Mouse (Mus musculus) stomach, postnatal 0 days (tissue): ENCODE measurements around the gene Tnr.

ENCODE experiments used
- CTCF ChIP-seq: IDR thresholded peaks from 2 replicates; pipeline ENCODE4 v1.5.1; 2016; ENCODE audit warnings: antibody characterized with exemption, low read depth, mild to moderate bottlenecking, moderate library complexity
- EP300 ChIP-seq: optimal IDR thresholded peaks from 2 replicates; pipeline ENCODE3; 2016; ENCODE audit warnings: antibody characterized with exemption

GRCm38 (mm10) chr1:159773671-159774070 is 250.1 kb downstream of the Tnr start:
- TF ChIP-seq EP300 (no peak), CTCF (no peak)
